Mouse (Mus musculus) embryonic facial prominence, embryonic 11.5 days (tissue): ENCODE measurements around the gene Myo1d. TPM values are rescaled to one million over a fixed set of nuclear protein-coding genes. Genes with fewer than 3 reads are reported as not detected.

Source experiments
- ATAC-seq: fragments of 200-750 bp; cut with Nextera tagmentation; replicated peaks from 2 replicates; pipeline ENCODE4 v1.8.0; 2017; ENCODE audit warnings: low read depth; ENCODE audit not compliant: insufficient number of reproducible peaks, low FRiP score, low TSS enrichment
- DNase-seq: peaks from one replicate; pipeline ENCODE4 v3.0.0-alpha.2; 2015; ENCODE audit warnings: low spot score
- H3K27ac ChIP-seq: fragments of 300-500 bp; sonication (generic); replicated peaks from 2 replicates; pipeline ENCODE4 v1.5.1; 2014; ENCODE audit warnings: mild to moderate bottlenecking, low read depth, low read length, control low read depth
- H3K27me3 ChIP-seq: fragments of 300-500 bp; sonication (generic); 2 replicates; pipeline ENCODE4 v1.6.1; 2014; ENCODE audit warnings: mild to moderate bottlenecking, low read length, moderate library complexity, mixed read lengths; ENCODE audit not compliant: control insufficient read depth, insufficient read depth
- H3K36me3 ChIP-seq: fragments of 300-500 bp; sonication (generic); replicated peaks from 2 replicates; pipeline ENCODE4 v1.6.1; 2014; ENCODE audit warnings: low read depth, mild to moderate bottlenecking, low read length, moderate library complexity, mixed read lengths; ENCODE audit not compliant: control insufficient read depth, insufficient read depth
- H3K4me1 ChIP-seq: fragments of 300-500 bp; sonication (generic); 2 replicates; pipeline ENCODE4 v1.6.1; 2014; ENCODE audit warnings: low read length, mixed read lengths; ENCODE audit not compliant: control insufficient read depth, insufficient read depth
- H3K4me2 ChIP-seq: fragments of 300-500 bp; sonication (generic); 2 replicates; pipeline ENCODE4 v1.6.1; 2014; ENCODE audit warnings: low read depth, mild to moderate bottlenecking, control low read depth, low read length, moderate library complexity
- H3K4me3 ChIP-seq: fragments of 300-500 bp; sonication (generic); 2 replicates; pipeline ENCODE4 v1.5.1; 2014; ENCODE audit warnings: low read depth, low read length, control low read depth
- H3K9ac ChIP-seq: fragments of 300-500 bp; sonication (generic); replicated peaks from 2 replicates; pipeline ENCODE4 v1.6.1; 2014; ENCODE audit warnings: mild to moderate bottlenecking, control low read depth, low read length
- H3K9me3 ChIP-seq: fragments of 300-500 bp; sonication (generic); replicated peaks from 2 replicates; pipeline ENCODE4 v1.6.1; 2016; ENCODE audit warnings: mild to moderate bottlenecking, low read length, inconsistent platforms, mixed read lengths; ENCODE audit not compliant: control insufficient read depth
- WGBS: fragments of 180-500 bp; shearing (Covaris S2); extraction: QIAGEN DNeasy Blood & Tissue Kit; methylation state at CpG from one replicate; pipeline ENCODE4 v1.1.7; 2014; 5-methylcytosine and 5-hydroxymethylcytosine counted together
- polyA plus RNA-seq: library from polyadenylated mRNA; unstranded; fragments of >200 nt; fragmentation: Nextera tagmentation; extraction: Ambion mirVana; gene quantifications from 2 replicates; pipeline ENCODE4 v1.2.1, GENCODE M21; 2014

Gene Myo1d
- polyA plus RNA-seq, 1 experiment from 2014 or later, result 5.7 TPM

DNA sequence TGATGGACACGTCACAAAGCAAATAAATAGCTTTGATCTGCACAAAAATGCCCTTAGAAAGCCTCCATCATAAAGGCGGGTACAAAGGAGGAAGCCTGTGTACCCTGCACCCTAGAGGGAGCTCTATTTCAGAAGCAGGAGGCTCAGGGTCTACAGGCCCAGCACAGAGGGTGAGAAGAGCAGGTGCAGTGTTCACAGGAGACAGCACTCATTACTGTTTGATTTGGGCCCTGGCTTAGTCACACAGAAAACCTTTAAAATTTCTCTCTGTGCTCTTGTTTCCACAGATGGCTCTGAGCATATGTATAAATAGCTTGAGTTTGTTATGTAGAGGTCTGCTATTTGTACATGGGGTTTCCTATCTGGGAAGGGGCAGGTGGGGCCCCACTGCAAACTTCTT is 233.6 kb downstream of the Myo1d start:
- 65% methylated on average over 2 of the region's 2 CpGs for WGBS
- no peak for DNase-seq

GRCm38 (mm10) chr11:80539056-80539455 is 240.8 kb downstream of the Myo1d start:
- Histone ChIP-seq H3K36me3 (no peaks in the 10 kb centered on the region), H3K9me3 (no peaks in the 10 kb centered on the region), H3K27ac (no peak overlapping the region), H3K9ac (no peak overlapping the region), H3K4me1 (no peaks in the 10 kb centered on the region), H3K4me3 (no peak overlapping the region), H3K4me2 (no peak overlapping the region), H3K27me3 (no peaks in the 10 kb centered on the region)
- 72% methylated on average over 4 of the region's 4 CpGs for WGBS
- no peak for ATAC-seq
- no peak for DNase-seq

More for the DNA sequence above, 233.6 kb downstream of the Myo1d start:
- H3K27me3 ChIP-seq, result no peaks in the 10 kb centered on the region
- ATAC-seq, result no peak
- no peaks in the 10 kb centered on the region; the same call in 1 of the 2 replicates for H3K4me1 ChIP-seq
- no peaks in the 10 kb centered on the region for H3K36me3 ChIP-seq
- no peak overlapping the region for H3K27ac ChIP-seq
- H3K4me2 ChIP-seq, result no peak overlapping the region
- no peak overlapping the region for H3K4me3 ChIP-seq
- H3K9me3 ChIP-seq, result no peaks in the 10 kb centered on the region
- no peak overlapping the region for H3K9ac ChIP-seq

DNA sequence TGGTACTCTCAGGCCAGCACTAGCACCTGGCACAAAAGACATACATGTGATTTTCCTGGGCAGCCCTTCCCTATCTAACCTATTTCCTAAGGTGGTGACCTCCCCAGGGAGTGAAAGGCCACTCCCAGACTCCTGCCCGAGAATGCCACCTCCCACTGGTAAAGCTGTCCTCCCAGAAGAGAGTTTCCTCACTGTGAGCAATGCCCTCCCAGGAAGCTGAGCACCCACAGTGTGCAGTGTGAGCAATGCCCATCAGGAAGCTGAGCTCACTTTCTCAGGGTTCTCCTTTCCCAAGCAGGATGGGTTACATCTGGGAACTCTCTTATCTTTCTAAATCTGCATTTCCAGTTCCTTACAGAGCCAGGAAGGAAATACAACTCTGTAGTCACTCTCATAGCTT is 246.9 kb downstream of the Myo1d start:
- WGBS, result 48% methylated on average over 1 of the region's 1 CpGs
- Histone ChIP-seq H3K27ac (no peak overlapping the region), H3K4me1 (no peaks in the 10 kb centered on the region), H3K36me3 (no peaks in the 10 kb centered on the region), H3K27me3 (no peaks in the 10 kb centered on the region), H3K9me3 (no peaks in the 10 kb centered on the region), H3K4me3 (no peak overlapping the region), H3K9ac (no peak overlapping the region), H3K4me2 (no peak overlapping the region)
- no peak for DNase-seq
- no peak for ATAC-seq

GRCm38 (mm10) chr11:80529149-80529548 is 250.7 kb downstream of the Myo1d start:
- H3K4me2 ChIP-seq, result no peak overlapping the region
- WGBS, result 87% methylated on average over 8 of the region's 8 CpGs
- H3K27ac ChIP-seq, result no peak overlapping the region
- no peak for DNase-seq
- no peaks in the 10 kb centered on the region for H3K4me1 ChIP-seq
- H3K4me3 ChIP-seq, result no peak overlapping the region
- H3K36me3 ChIP-seq, result no peaks in the 10 kb centered on the region
- no peaks in the 10 kb centered on the region for H3K9me3 ChIP-seq
- no peak overlapping the region for H3K9ac ChIP-seq
- no peaks in the 10 kb centered on the region for H3K27me3 ChIP-seq
- no peak for ATAC-seq

DNA sequence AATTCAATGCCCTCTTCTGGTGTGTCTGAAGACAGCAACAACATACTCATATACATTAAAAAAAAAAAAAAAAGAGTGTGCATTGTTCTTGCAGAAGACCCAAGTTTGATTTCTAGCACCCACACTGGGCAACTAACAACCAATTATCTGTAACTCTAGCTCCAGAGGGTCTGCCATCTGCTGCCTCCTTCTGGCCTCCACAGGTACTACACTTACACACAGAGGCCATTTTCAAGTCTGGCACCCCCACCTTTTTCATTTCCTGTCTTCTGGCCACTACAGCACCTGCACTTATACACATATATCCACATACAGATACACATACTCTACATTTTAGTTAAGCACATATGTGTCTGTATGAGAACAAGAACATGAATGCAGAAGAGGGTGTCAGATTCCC is 252.1 kb downstream of the Myo1d start:
- Histone ChIP-seq H3K4me2 (no peak overlapping the region), H3K27me3 (no peaks in the 10 kb centered on the region), H3K4me3 (no peak overlapping the region), H3K36me3 (no peaks in the 10 kb centered on the region), H3K27ac (no peak overlapping the region), H3K9me3 (no peaks in the 10 kb centered on the region), H3K9ac (no peak overlapping the region), H3K4me1 (no peaks in the 10 kb centered on the region)
- ATAC-seq (no peak), DNase-seq (no peak)

- Histone ChIP-seq H3K4me2 (no peak overlapping the region), H3K4me1 (no peaks in the 10 kb centered on the region), H3K9ac (no peak overlapping the region), H3K4me3 (no peak overlapping the region), H3K9me3 (no peaks in the 10 kb centered on the region), H3K36me3 (no peaks in the 10 kb centered on the region), H3K27me3 (no peaks in the 10 kb centered on the region), H3K27ac (no peak overlapping the region)
- DNase-seq, result no peak
- WGBS, result 88% methylated on average over 5 of the region's 5 CpGs
- ATAC-seq, result no peak
Measured at GRCm38 (mm10) chr11:80524213-80524612, 255.6 kb downstream of the Myo1d start.

DNA sequence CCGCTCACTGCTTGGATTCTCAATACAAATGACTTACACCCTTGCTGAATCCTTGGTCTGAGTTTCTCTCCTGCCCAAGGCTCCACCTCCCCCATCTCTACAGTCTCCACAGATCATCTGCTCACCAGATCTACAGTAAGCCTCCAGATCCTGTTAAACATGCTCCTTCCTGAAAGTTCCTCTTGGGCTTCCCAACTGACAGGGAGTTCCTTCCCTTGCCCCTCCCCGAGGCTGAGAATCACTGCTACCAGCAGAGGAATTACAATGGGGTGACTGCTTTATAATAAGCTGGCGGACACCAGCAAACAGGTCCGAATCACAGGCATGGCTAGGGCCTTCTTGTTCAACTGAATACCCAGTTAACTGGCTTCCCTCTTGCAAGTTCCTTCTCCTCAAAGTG is 256.4 kb downstream of the Myo1d start:
- H3K27ac ChIP-seq, result no peak overlapping the region
- no peaks in the 10 kb centered on the region for H3K27me3 ChIP-seq
- no peak overlapping the region for H3K4me3 ChIP-seq
- no peaks in the 10 kb centered on the region for H3K4me1 ChIP-seq
- DNase-seq (no peak), ATAC-seq (no peak)
- H3K36me3 ChIP-seq, result no peaks in the 10 kb centered on the region
- H3K4me2 ChIP-seq, result no peak overlapping the region
- no peaks in the 10 kb centered on the region for H3K9me3 ChIP-seq
- 73% methylated on average over 4 of the region's 4 CpGs for WGBS
- H3K9ac ChIP-seq, result no peak overlapping the region

DNA sequence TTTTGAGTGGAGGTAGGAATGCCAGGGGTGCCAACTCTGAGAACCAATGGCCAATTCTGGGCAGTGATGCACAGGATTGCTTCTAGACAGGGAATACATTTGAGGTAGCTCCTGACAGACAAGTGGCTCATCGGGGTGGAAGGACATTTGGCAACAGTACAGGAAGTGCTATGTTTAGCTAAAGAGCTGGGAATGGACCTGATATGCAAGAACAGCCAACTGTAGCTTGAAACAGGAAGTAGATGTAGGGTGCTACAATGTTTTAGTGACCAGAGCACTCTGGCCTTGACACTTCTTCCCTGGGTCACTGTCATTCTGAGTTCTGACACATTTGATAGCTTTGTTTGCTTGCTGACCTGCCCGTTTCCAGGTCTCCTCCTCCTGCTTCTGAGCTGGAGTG is 257.0 kb downstream of the Myo1d start:
- 73% methylated on average over 2 of the region's 2 CpGs for WGBS
- no peak overlapping the region for H3K9ac ChIP-seq
- H3K4me1 ChIP-seq, result no peaks in the 10 kb centered on the region
- no peaks in the 10 kb centered on the region for H3K9me3 ChIP-seq
- H3K27me3 ChIP-seq, result no peaks in the 10 kb centered on the region
- no peak overlapping the region for H3K4me2 ChIP-seq
- DNase-seq (no peak), ATAC-seq (no peak)
- no peaks in the 10 kb centered on the region for H3K36me3 ChIP-seq
- no peak overlapping the region for H3K4me3 ChIP-seq
- no peak overlapping the region for H3K27ac ChIP-seq
